Mouse (Mus musculus) adrenal gland, postnatal 4 days (tissue): ENCODE data around the gene Sft2d1. TPM values are rescaled to one million over a fixed set of nuclear protein-coding genes. Genes with fewer than 3 reads are reported as not detected.
"Not testable (repeated sequence)": the region's sequence is repeated elsewhere in the genome, so short reads cannot be mapped to it uniquely, and the experiment has no call there.

ENCODE experiments used
- DNase-seq, 2 experiments: peaks; one replicate each; pipeline ENCODE4 v3.0.0; 2021 to 2022; ENCODE audit warnings: low spot score in 2 of 2, mixed read lengths in 2 of 2
- total RNA-seq, 2 experiments: library from RNA; stranded (reverse); gene quantifications; 2 replicates each; pipeline ENCODE4 v1.2.3; 2021

Gene Sft2d1
- total RNA-seq, 2 experiments from 2014 or later: 47.7 to 49.2 TPM

DNA sequence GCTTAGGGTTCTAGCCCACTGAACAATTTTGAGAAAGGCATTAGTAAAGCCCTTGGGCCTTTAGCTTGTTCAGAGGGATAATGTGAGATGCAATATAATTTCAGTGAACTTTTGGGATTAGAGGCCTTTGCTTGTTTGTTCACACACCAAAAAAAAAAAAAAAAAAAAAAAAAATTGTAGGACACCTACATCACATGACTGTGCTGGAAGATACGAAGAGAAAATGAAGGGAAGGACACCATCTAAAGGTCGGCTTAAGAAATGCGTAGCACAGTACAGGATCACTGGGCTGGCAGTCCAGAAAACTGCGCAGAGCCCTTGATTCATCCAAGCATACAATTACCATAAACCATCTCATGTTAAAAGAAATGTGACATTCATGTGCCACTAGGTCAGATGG is 9.4 kb upstream of the Sft2d1 start:
- DNase-seq: no peak

DNA sequence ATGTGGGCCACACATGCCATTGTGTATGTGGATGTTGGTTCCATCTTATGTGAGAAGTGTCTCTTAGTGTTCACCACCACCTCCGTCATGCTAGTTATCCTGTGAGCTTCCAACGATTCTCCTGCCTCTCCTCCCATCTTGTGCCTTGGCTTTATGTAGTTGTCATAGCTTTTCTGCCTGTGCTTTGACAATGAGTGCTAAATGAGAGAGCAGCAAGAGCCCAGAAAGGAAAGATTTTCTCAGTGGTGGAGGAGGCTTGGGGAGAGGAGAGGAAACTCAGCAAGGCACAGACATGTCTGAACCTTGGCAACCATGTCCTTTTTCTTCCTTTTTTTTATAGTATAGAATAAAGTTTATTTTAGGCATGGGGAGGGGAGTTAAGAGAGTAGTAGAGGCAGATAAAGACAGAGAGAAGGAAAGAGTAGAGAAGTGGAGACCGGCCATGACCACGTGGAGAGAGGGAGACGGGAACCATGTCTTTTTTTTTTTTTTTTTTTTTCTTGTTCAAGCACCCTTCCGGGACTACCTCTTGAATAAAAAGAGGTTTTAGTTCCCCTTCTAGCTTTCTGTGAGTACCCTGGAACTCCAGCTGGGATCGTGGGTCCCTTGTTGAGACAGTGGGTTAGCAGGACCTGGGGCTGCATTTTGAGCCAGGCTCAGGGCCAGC is 8.0 kb upstream of the Sft2d1 start:
- DNase-seq: no peak

DNA sequence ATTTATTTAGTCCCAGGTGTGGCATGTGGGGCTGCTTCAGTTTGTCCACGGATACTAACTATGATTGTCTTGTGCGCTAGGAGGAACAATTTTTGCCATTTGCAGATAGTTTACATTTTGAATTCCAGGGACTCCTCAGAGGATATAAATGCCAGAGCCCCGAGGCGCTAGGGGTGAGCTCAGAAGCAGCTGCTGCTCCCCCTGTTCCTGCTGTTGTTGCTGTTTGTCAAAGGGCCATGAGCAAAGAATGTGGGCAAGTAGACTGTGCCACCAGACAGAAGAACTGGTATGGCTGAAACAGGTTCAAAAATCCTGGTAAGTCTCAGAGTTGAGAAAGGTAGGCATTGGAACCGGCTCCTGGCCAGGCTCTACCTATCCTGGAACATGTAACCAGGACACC is 7.2 kb upstream of the Sft2d1 start:
- DNase-seq: no peak

DNA sequence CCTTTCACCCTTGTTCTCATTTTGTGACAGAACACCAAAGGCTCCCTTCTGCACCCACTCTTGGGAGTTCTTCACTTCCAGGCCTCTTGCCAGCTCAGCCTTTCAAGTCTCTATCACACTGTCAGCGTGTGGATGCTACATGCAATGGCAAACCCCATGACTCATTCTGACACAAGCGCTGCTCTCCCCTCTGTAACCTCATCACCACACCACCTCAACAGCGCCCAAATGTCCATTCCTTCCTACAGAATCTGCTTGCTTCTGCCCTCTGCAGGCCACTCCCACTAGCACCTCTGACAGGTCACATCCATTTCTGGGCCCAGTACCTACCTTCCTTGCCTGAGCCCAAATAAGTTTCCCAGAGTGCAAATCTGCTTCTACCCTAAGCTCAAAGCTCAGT is 5.1 kb upstream of the Sft2d1 start:
- no peak for DNase-seq

DNA sequence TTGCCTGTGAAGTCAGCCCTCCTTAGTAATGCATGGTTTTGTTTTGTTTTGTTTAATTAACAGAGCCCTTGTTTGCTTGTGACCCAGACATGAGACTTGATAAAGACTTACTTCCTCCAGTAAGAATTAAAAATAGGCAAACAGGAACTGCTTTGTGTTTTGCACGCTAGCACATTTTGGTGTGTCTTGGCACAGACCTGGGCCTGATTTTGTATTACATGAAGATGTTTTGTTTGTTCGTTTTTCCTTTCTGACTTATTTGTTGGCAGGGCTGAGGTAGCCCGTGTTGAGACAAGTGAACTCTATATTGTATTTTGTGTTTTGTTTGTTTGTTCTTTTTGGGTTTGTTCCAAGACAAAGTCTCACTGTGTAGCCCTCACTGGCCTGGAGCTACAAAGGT is 849 bp downstream of the Sft2d1 start:
- no peak for DNase-seq

DNA sequence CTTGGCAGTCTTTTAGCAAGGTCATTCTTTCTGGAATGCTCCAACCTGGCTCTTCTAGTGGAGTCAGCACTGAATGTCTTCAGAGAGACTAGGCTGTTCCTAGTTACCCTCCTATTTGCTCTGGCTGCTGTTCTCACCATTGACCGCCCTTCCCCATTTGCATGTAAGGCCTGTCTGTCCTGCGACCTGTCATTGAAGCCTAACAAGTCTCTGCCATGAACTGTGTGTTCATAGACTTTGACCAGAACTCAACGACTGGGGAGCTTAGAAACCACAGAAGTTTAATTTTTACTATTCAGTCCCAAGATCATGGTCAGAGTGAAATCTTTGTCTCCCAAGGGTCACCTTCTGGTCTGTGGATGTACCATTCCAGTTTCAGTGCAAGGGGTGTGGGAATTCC is 3.1 kb downstream of the Sft2d1 start:
- DNase-seq: no peak

DNA sequence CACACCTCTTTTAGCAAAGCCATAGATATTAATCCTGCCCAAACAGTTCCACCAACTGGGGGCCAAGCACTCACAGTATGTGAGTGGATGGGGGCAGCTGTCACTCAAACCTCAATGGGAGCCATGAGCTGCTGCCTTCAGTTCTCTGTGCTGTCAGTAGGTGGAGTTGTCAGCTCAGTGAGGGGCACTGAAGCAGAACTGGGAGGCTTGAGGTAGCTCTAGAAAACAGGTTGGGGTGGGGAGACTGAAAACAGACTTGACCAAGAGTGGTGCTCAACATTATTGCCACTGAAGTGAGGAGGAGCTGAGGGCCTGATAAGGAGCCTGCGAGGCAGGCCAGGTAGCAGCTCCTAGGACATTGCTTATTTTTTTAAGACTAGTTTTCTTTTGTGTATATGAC is 5.3 kb downstream of the Sft2d1 start:
- no peak for DNase-seq

DNA sequence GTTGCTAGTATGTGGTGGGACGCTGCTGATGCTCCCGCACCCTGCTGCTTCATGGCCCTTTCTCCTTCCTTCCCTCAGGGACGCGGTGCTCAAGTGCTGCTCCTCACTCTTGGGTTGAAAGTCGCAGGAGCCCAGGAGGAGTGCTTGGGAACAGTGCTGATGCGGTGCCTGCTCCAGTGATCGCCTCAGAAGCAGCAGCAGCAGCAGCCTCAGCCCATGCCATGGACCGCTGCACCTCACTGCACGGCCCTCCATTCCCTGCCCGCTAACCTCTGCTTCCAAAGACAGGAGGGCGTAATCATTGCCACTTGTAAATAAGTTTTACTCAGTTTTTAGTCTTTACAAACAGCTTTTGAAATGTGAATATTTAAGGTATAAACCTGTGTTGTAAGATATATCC is 16.0 kb downstream of the Sft2d1 start:
- DNase-seq: not testable (repeated sequence)

DNA sequence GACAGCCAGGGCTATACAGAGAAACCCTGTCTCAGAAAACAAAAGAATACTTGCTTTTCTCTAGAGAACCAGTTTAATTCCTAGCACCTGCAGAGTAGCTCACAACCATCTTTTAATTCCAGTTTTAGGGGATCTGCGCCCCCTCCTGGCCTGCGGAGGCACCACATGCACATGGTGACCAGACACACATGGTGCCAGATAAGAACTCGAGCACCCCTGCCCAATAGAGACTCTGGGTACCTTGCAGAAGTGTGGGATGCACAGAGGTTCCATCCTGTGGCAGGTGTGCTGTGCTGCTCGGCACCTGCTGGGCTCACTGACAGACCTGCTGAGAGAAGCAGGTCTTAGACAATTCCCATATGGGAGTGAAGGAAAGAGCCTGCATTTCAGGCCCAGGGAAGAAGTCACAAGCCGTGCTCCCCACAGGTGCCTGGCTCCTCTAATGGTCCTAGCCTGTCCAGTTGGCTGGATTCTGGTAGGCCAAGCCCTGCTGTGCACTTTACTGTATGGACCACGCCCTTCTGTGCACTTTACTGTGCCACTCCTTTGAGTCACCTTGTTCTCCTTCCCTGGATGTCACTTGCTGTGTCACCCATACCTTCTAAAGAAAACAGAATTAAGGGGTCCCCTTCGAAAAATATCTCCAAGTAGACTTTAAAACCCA is 17.7 kb downstream of the Sft2d1 start:
- no peak for DNase-seq

DNA sequence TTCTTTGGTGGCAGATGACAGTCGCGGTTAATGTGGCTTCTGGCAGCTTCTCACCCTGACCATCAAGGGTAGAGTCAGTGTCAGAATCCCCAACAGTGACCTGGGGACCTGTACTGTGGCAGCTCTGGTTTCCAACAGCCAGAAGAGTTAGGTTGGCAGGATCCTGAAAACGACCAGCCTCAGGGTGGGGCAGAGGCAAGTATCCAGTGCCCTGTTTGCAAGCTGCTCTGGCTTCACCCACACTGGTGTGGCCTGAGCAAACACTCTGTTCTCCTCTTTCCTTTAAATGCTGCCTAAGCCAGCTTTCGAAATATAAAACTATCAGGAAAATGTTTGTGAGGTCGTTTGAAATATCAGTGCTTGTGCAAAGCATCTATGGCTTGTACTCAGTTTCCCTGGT is 19.7 kb downstream of the Sft2d1 start:
- DNase-seq: no peak

DNA sequence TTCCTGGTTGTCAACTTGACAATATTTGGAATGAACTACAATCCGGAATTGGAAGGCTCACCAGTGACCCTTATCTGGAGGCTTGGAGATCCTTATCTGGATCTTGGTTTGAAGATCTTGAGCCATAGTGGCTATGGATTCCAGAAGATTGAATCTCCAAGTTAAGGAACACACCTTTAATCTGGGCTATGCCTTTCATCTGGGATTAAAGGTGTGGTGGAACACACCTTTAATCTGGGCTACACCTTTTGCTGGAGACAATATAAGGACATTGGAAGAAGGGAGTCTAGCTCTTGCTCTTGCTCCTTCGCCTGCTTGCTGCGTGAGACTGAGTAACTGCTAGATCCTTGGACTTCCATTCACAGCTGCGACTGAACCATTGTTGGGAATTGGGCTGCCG is 26.3 kb downstream of the Sft2d1 start, which contains the start of gene Prr18:
Gene Prr18 (plus strand): TSS at position 301 of the 400 bp plus-strand sequence.
- DNase-seq: not testable (repeated sequence)

DNA sequence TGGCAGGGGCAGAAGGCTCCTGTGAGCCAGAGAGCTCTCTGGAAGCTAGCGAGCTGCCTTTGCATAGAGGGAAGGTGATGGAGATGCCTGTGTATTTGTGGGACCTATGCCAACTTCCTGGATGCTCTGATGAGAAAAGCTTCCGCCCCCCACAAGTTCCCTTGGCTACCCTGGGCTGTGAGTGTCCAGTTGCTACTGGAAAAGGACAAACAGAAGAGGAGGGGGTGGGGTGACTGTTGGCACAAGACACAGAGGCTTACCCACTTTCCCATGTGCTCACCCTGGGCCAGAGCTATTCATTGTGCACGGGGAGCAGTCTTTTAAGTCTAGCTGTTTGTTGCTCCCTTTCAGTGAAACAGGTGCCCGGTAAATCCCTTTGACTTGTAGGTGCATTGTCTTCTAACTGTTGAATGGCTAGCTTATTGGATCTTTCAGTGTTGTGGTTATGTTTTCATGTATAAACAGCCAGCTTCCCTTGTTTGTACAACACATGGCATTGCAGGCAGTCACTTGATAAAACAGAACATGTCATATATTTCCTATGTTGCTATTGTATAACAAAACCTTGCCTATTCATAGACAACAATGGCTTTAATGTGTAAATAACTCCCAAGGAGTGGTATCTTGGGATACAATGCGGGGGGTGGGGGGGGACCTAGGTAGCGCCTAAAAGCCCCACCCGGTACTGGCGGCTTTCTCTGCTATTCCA is 28.9 kb downstream of the Sft2d1 start:
- DNase-seq: no peak

DNA sequence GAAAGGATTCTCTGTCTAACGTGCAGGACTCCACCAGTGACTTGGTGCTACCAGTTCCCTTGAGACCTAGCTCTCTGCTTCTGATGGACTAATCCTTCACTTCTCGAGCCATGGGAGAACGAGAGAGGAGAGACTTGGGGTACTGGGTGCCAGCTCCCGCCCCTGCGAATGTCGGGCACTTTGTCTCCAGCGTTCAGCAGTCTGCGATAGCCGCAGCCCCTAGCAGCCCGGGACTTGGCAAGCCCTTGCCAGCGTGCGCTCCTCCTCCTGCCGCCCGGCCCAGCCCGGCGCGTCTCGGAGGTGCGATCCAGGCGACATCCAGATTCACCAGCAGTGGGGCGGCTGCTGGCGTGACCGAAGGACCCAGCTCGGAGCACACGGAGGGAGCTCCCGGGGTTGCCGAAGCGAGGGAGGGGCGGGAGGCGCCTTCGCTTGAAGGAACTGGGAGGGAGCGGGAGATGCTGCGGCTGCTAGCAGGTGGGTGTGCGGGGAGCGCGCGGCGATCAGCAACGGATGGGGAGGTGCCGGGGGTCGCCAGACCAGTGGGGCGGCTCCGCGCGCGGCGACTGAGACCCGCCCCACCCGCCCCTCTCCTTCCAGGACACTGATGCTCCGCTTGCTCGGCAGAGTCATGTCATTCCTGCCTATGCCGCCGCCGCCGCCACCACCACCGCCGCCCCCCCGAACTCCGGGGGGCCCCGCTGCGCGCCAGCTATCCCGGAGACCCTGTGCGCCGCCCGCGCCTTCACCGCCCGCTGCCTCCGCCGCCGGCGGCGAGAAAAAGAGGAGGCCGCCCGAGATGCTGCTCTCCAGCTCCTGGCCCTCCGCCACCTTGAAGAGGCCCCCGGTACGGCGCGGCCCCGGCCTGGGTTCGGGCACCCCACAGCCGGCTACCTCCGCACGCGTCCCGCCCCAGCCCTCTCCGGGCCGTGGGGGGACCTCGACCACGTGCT is 29.8 kb downstream of the Sft2d1 start:
- DNase-seq: no peak

DNA sequence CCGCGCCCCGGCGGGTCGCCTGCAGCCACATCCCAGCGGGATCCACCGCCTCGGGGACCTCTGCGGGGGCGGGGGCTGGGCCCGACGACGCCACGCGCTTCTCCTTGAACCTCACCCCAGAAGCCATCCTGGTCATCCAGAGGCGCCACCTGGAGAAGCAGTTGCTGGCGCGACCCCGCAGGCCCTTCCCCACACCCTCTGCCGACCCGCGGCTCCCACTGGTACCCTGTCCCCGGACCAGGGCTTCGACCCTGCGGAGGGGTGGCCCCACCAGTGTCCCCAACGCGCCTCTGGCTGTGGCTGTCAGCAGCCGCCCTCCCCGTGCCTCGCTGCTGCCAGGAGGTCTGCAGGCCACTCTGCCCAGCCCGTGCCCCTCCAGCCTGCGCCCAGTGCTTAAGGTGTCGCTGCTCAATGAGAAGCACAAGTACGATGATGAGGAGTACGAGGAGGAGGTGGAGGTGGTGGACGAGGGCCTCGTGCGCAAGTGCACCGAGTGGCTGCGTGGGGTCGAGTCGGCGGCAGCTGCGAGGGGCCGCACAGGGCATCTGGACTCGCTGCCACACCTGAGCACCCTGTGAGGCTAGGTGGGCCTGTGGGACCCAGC is 30.6 kb downstream of the Sft2d1 start:
- DNase-seq: no peak

DNA sequence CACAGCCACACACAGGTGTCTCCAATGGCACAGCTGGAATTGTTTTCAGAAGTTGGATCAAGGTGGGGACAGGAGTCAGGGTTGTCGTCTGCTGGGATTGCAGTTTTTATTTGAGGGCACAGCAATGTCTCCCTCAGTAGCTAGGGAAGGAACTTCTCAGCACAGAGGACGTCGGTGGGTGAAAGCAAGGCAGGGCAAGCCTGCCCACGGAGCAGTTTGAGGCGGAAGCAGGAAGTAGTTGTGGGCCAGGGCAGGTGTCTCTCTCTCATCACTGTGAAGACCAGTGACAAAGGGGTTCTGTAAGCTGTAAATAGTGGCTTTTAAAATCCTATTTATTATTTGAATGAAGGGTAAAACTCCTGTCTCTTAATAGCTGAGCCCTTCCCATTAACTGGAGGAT is 31.8 kb downstream of the Sft2d1 start:
- DNase-seq: no peak

DNA sequence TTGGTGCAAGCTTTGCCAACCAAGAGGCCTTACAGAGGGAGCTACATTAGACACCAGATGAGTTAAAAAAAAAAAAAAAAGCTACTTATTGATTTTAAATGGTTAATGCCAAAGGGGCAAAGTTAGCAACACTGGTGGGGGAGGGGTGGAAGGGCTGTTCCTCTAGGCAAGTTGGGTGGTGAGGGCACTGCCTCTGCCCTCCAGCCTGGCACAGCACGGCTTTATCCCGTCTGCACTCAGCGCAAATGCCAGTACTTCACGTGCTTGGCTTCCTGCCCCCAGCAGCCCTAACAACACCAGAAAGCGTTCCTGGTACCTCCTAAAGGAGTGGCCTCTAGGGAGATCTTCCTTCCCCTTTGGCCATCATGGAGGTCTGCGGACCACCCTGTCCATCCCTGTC is 32.5 kb downstream of the Sft2d1 start:
- no peak for DNase-seq

DNA sequence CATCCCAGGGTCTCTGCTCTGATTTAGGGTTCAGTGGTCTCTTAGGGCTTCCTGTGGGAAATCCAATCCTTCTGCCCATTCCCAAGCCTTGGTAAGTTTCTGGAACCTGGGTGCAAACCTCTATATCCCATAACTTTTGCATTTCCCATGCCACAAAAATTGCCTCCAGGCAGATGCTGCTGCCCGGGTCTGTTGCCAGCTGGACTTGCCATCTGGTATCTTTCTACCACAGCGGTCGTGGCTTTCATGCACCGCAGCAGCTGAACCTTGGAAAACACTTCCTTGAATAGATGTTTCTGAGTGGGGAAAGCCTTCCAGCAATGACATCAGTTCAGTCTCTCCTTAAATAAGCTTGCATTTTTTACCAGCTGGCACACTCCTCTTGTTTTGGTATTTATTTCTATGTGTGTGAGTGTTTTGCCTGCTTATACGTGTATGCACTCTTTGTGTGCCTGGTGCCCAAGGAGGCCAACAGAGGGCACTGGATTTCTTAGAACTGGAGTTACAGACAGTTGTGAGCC is 36.9 kb downstream of the Sft2d1 start:
- DNase-seq: no peak

DNA sequence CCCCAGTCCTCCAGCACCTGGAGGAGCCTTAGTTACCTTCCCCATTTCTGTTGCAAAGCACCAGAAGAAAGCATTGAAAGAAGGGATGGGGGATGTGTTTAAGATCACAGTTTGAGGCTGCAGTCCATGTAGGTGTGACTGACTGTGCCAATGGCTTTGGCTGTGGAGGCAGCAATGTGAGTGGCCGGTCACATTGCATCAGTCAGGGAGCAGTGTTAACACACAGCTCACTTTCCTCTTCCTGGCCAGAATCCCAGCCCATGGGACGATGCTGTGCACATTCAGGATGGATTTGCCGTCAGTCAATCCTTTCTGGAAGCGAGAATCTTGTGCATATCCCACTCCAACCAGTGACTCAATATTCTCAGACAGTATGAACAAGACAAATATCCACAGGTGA is 38.0 kb downstream of the Sft2d1 start:
- no peak for DNase-seq

DNA sequence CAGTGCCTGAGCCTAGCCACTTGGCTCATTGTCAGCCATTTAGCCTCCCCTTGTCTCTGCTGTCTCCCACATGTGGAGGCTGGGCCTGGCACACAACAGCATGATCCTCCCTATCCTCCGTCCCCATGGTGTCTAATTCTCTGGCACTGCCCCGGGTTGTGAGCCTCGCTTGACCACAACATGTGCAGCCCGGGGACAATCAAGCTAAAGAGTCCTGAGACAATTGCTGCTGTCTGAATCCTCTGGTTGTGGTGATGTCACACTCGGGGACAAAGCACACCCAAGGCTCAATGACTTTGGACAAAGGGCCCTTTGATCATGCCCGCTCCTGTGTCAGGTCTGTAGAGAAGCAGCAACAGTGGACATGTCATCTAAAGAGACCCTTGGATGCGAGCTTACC is 40.2 kb downstream of the Sft2d1 start:
- no peak for DNase-seq

DNA sequence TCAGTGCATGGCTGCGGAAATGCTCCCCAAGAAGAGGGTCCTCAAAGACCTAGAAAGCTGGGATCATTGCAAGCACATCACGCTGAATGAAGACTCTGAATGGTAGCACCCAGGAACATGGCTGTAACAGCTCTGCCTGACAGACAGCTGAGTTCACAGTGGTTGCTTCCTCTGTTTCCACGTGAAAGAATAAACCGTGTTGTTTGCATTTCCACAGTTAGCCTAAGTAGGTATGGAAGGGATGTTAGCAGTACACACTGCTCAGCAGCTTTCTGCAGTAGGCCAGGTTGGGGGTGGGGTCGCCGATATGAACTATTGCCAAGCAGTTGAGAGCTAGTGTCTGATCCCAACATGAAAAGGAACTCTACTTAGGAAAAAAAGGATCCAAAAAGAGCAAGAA is 44.8 kb downstream of the Sft2d1 start, which contains the start of gene T2:
Gene T2 (plus strand): TSS at position 301 of the 400 bp plus-strand sequence.
- DNase-seq: no peak

DNA sequence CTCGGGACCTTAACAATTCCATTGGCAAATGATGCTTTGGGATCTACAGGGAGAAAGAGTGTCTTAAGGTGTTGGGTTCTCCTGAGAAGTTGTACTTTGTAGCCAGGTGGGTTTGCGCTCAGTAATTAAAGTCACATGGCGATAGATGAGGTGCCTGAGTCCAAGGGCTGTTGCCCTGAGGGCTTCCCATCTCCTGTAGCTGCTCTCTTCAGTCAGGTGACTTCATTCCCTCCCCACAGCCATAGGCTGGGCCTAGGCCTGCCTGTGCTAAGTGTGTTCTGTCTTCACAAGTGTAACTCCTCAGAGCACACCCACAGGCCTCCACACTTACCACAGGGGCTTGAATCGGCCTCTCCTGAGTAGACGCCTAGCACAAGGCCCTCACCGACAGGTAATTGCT is 46.6 kb downstream of the Sft2d1 start:
- no peak for DNase-seq
